Mouse (Mus musculus) mammary gland, adult 2 months (tissue): ENCODE measurements around the gene Agfg1. TPM values are rescaled to one million over a fixed set of nuclear protein-coding genes. Genes with fewer than 3 reads are reported as not detected.

Source experiments
- polyA plus RNA-seq: library from polyadenylated mRNA; depleted of rRNA; stranded (reverse); fragments of >200 nt; gene quantifications from 2 replicates; pipeline ENCODE4 v1.2.3, GENCODE M21; 2012; ENCODE audit warnings: low replicate concordance; rRNA removed

The Agfg1 gene
- 42.7 and 63.9 TPM in 2 replicates for polyA plus RNA-seq

DNA sequence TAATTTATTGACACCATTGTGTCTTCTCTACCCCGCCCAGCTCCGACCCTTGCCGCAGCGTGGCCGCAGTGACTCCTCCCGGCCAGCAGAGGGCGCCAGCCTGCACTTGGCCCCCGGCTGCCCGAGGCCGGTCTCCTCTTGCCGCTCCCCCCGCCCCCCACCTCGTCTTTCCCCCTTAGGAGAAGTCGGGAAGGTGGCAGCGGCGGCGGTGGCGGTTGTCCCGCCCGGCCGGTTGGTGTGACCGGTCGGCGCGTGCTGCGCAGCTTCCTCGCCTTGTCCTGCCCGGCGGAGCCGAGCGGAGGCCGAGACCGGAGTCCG, at the start of gene Agfg1:
Gene Agfg1 (plus strand): TSS at position 188 of the 318 bp plus-strand sequence.

DNA sequence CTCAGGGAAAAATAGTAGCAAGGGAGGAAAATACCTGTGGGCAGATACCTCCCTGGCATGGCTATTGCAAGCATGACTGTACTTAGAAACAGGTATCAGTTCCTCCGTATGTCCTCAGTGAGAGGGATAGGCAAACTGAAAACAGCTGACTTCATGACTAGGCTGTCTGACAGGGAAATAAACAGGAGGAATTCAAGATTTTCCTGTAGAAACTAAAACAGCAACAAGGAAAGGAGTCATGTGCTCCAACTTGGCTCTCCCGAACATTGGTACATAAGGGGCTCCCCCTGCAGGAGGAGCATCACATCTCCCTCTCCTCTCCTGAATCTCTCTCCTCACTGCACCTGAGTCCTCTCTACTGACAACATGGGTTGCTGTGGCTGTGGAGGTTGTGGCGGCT, 73.7 kb downstream of the Agfg1 start, which contains the start of gene A030005L19Rik:
Gene A030005L19Rik (plus strand): TSS at position 301 of the 400 bp plus-strand sequence.

DNA sequence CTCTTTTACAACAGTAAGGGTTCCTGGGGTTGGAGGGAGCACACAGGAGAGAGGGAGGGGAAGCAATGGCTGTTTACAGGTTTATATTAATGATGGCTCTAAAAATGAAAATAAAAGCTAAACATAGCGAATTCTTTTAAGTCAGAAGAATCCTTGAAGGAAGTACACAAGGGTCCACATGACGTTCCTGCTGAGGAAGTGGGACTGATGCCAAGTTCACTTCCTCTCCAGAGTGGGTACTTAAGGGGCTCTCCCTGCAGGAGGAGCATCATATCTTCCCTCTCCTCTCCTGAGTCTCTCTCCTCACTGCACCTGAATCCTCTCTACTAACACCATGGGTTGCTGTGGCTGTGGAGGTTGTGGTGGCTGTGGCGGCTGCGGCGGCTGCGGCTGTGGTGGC, 85.4 kb downstream of the Agfg1 start, which contains the start of gene A030014E15Rik:
Gene A030014E15Rik (plus strand): TSS at position 268 of the 400 bp plus-strand sequence.

DNA sequence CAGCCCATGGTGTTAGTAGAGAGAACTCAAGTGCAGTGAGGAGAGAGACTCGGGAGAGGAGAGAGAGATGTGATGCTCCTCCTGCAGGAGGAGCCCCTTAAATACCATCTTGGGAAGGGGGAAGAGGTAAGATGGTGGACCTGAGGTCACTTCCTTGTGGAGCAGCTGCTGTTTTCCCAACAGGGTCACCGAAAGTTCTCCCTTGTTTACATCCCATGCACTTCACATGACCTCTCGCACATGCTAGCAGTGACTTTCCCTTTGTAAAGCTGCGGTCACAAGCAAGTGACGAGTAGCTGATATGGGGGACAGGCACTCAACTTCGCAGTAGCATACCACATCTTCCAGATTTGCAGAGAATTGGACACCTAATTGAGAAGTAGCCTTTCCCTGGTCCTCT, 92.0 kb downstream of the Agfg1 start, which contains the start of gene Gm6217:
Gene Gm6217 (minus strand): TSS at position 74 of the 400 bp plus-strand sequence.

DNA sequence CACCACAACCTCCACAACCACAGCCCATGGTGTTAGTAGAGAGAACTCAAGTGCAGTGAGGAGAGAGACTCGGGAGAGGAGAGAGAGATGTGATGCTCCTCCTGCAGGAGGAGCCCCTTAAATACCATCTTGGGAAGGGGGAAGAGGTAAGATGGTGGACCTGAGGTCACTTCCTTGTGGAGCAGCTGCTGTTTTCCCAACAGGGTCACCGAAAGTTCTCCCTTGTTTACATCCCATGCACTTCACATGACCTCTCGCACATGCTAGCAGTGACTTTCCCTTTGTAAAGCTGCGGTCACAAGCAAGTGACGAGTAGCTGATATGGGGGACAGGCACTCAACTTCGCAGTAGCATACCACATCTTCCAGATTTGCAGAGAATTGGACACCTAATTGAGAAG, 104.0 kb downstream of the Agfg1 start, which contains the start of gene A030003K21Rik:
Gene A030003K21Rik (minus strand): TSS at position 94 of the 400 bp plus-strand sequence.

Other genes starting within 250 kb of the Agfg1 start
- gene Mff, start 114.6 kb upstream of the Agfg1 start, polyA plus RNA-seq = 50.1 and 51.4 TPM in 2 replicates
- gene Tm4sf20, start 71.0 kb upstream of the Agfg1 start, polyA plus RNA-seq = not detected in 2 replicates
- gene Gm47791, start 68.2 kb upstream of the Agfg1 start, polyA plus RNA-seq = not detected in 2 replicates
- 0.60 and 1.1 TPM in 2 replicates for gene A030005L19Rik, start 73.8 kb downstream of the Agfg1 start, polyA plus RNA-seq
- not detected in 2 replicates for gene A030014E15Rik, start 85.4 kb downstream of the Agfg1 start, polyA plus RNA-seq
- gene Gm6217, start 91.9 kb downstream of the Agfg1 start, polyA plus RNA-seq = not detected in 2 replicates
- not detected in 2 replicates for gene A030003K21Rik, start 103.9 kb downstream of the Agfg1 start, polyA plus RNA-seq
- not detected in 2 replicates for gene Gm7544, start 116.5 kb downstream of the Agfg1 start, polyA plus RNA-seq
- gene Gm47955, start 120.8 kb downstream of the Agfg1 start, polyA plus RNA-seq = not detected in 2 replicates
- not detected in 2 replicates for gene Gm47959, start 161.1 kb downstream of the Agfg1 start, polyA plus RNA-seq
- 0.41 and 0.72 TPM in 2 replicates for gene Slc19a3, start 199.0 kb downstream of the Agfg1 start, polyA plus RNA-seq
- gene Krtap28-10, start 203.0 kb downstream of the Agfg1 start, polyA plus RNA-seq = not detected in 2 replicates
- not detected in 2 replicates for gene Gm47969, start 205.4 kb downstream of the Agfg1 start, polyA plus RNA-seq
- not detected in 2 replicates for gene A030005K14Rik, start 219.9 kb downstream of the Agfg1 start, polyA plus RNA-seq
- not detected in 2 replicates for gene Krtap28-13, start 221.4 kb downstream of the Agfg1 start, polyA plus RNA-seq